Mouse (Mus musculus): ENCODE data around the gene Adgrv1.
A peak's percentile ranks its signal among the peaks of the same experiment; 100 is the strongest.
"Not testable (repeated sequence)": the region's sequence is repeated elsewhere in the genome, so short reads cannot be mapped to it uniquely, and the experiment has no call there.

Adgrv1 gene

GRCm38 (mm10) chr13:81632720-81633415, at the start of gene Adgrv1:
Adgrv1 (minus strand) TSS chr13:81633154.
- DNase-seq (ENCODE audit: low read depth, low spot score), result no peak

- DNase-seq (ENCODE audit: low read depth, low spot score), result no peak
Measured at GRCm38 (mm10) chr13:81675333-81675732, 42.4 kb upstream of the Adgrv1 start.

- no peak for DNase-seq (ENCODE audit: low read depth, low spot score)
Measured at GRCm38 (mm10) chr13:81667713-81668112, 34.8 kb upstream of the Adgrv1 start.

GRCm38 (mm10) chr13:81664331-81664698, 31.4 kb upstream of the Adgrv1 start:
- no peak for DNase-seq (ENCODE audit: low read depth, low spot score)

GRCm38 (mm10) chr13:81663566-81664330, 30.8 kb upstream of the Adgrv1 start:
- DNase-seq (ENCODE audit: low read depth, low spot score), result no peak

GRCm38 (mm10) chr13:81658053-81658752, 25.2 kb upstream of the Adgrv1 start:
- no peak for DNase-seq (ENCODE audit: low read depth, low spot score)

- DNase-seq (ENCODE audit: low read depth, low spot score), result peak; percentile 85
Measured at GRCm38 (mm10) chr13:81657351-81658052, 24.5 kb upstream of the Adgrv1 start, which contains the start of gene Lysmd3. Lysmd3 (plus strand) TSS chr13:81657663.

GRCm38 (mm10) chr13:81657008-81657350, 24.0 kb upstream of the Adgrv1 start:
- DNase-seq (ENCODE audit: low read depth, low spot score), result no peak

GRCm38 (mm10) chr13:81656091-81656850, 23.3 kb upstream of the Adgrv1 start:
- DNase-seq (ENCODE audit: low read depth, low spot score), result no peak

- not testable (repeated sequence) for DNase-seq (ENCODE audit: low read depth, low spot score)
Measured at GRCm38 (mm10) chr13:81650382-81650781, 17.4 kb upstream of the Adgrv1 start.

GRCm38 (mm10) chr13:81646348-81646747, 13.4 kb upstream of the Adgrv1 start:
- DNase-seq (ENCODE audit: low read depth, low spot score), result no peak

- no peak for DNase-seq (ENCODE audit: low read depth, low spot score)
Measured at GRCm38 (mm10) chr13:81644047-81644565, 11.2 kb upstream of the Adgrv1 start.

- DNase-seq (ENCODE audit: low read depth, low spot score), result no peak
Measured at GRCm38 (mm10) chr13:81642491-81643149, 9.7 kb upstream of the Adgrv1 start.

GRCm38 (mm10) chr13:81641289-81642045, 8.5 kb upstream of the Adgrv1 start:
- peak; percentile 65 for DNase-seq (ENCODE audit: low read depth, low spot score)

GRCm38 (mm10) chr13:81640881-81641280, 7.9 kb upstream of the Adgrv1 start:
- no peak for DNase-seq (ENCODE audit: low read depth, low spot score)

- DNase-seq (ENCODE audit: low read depth, low spot score), result no peak
Measured at GRCm38 (mm10) chr13:81639624-81640023, 6.7 kb upstream of the Adgrv1 start.

GRCm38 (mm10) chr13:81630566-81630965, 2.4 kb downstream of the Adgrv1 start:
- no peak for DNase-seq (ENCODE audit: low read depth, low spot score)

- no peak for DNase-seq (ENCODE audit: low read depth, low spot score)
Measured at GRCm38 (mm10) chr13:81629395-81629794, 3.6 kb downstream of the Adgrv1 start.

GRCm38 (mm10) chr13:81628631-81629190, 4.2 kb downstream of the Adgrv1 start:
- no peak for DNase-seq (ENCODE audit: low read depth, low spot score)

Data from c-Kit-negative CD71-positive TER-119-positive erythroid progenitor cells, embryonic 14.5 days (primary cell).